Mouse (Mus musculus): ENCODE measurements around the gene Tmem97.

- TF ChIP-seq POLR2A (IDR thresholded peaks at IDR 0.05; ENCODE audit: borderline replicate concordance, extremely low read depth, insufficient read depth, insufficient read length, poor library complexity, severe bottlenecking) (no peak), CTCF (IDR thresholded peaks at IDR 0.05; ENCODE audit: borderline replicate concordance, extremely low read depth, insufficient read depth, insufficient read length) (no peak)
These were observed 27.2 kb downstream of the Tmem97 start for GRCm38 (mm10) chr11:78523241-78523955.

All from brain, embryonic 14.5 days (tissue).